Mouse (Mus musculus) adrenal gland, postnatal 36 days (tissue): ENCODE results near the gene Ttll5. TPM values are rescaled to one million over a fixed set of nuclear protein-coding genes. Genes with fewer than 3 reads are reported as not detected.

Experiments used
- DNase-seq, 2 experiments: peaks; one replicate each; pipeline ENCODE4 v3.0.0; 2021; ENCODE audit warnings: mixed read lengths in 1 of 2
- total RNA-seq, 2 experiments: library from RNA; stranded (reverse); gene quantifications; 2 replicates each; pipeline ENCODE4 v1.2.3; 2021

Ttll5 gene
- total RNA-seq, 2 experiments from 2014 or later = 17.3 to 29.2 TPM

DNA sequence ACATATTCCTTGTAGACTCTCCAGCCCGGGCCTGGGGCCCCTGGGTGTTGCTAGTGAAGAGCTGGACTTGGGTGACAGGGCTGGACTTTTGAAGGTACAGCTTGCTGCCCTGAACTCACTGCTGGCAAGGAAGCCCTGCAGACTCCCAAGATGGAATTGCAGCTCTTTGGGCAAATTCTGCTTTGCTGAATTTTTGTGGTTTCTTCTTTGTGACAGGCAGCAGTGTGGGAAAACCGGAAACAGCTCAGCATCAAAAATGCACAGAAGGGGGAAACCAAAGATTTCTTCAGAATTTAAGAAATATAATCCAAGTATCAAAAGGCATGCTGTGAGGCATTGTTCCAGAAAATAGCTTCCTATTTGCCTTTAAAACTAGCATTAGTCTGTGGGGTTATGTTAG lies 189.7 kb downstream of the Ttll5 start:
- DNase-seq = no peak

DNA sequence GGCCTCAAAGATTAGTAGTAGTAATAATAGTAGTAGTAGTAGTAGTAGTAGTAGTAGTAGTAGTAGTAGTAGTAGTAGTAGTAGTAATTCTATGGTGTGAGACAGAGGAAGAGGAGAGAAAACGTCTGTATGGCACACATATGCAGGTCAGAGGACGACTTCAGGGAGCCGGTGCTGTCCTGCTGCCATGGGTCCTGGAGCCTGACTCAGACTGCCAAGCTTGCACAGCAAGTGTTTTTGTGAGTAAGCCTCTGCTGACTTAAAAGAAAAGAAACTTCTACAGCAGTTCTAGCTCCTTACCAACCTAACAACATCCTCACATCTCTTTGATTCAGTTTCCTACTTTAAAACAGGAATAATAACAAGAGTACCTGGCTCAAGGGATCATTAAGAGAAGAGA lies 190.2 kb downstream of the Ttll5 start:
- no peak for DNase-seq

GRCm38 (mm10) chr12:86015114-86015513 lies 190.7 kb downstream of the Ttll5 start:
- DNase-seq = no peak

DNA sequence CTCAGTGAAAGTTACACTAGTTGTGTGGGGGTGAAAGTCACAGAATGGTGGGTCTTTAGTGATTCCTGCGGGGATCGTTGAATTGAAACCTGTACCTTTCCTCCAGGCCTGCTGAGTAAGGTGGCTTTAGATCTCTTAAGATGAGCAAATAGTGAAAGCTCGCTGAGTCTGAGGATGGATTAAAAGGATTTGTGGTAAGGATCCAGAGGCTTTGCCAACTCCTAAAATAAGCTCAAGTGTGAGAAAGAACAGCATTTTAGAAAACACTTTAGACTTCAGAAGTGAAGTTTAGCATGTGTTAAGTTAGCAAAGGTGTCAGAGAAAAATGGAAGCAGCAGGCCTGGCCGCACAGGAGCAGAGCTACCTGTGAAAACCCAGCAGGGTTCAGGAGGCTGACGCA lies 192.9 kb downstream of the Ttll5 start:
- DNase-seq = no peak

GRCm38 (mm10) chr12:86021583-86021982 lies 197.1 kb downstream of the Ttll5 start:
- no peak for DNase-seq

GRCm38 (mm10) chr12:86022282-86022984 lies 198.0 kb downstream of the Ttll5 start:
- DNase-seq = no peak

GRCm38 (mm10) chr12:86023081-86023871 lies 198.8 kb downstream of the Ttll5 start:
- peak in 1 of 2 experiments; percentile 32 for DNase-seq

GRCm38 (mm10) chr12:86024426-86024825 lies 200.0 kb downstream of the Ttll5 start:
- DNase-seq = peak; percentile 37 to 43

DNA sequence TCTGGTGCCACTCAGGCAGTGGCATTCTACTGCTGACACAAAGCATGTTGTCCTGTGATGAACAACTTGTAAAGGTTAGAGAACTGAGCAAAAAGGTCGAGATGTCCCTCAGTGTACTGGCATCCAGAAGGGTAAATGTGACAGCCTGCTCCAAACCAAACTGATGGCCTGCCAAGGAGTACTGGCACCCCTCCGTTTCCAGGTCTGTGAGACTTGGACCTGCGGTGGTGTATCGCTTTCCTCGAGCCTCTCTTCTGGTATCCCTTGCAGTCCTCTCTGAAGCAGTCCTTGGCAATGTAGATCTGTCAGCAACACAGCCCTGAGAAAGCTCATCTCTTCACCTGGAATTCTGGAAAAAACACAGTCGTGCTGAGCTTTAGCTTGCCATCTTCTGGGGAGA lies 201.0 kb downstream of the Ttll5 start:
- no peak for DNase-seq

- peak in 1 of 2 experiments; percentile 5 for DNase-seq
Observed at GRCm38 (mm10) chr12:86027000-86027399, 202.5 kb downstream of the Ttll5 start.

- no peak for DNase-seq
Observed at GRCm38 (mm10) chr12:86027747-86028146, 203.3 kb downstream of the Ttll5 start.

DNA sequence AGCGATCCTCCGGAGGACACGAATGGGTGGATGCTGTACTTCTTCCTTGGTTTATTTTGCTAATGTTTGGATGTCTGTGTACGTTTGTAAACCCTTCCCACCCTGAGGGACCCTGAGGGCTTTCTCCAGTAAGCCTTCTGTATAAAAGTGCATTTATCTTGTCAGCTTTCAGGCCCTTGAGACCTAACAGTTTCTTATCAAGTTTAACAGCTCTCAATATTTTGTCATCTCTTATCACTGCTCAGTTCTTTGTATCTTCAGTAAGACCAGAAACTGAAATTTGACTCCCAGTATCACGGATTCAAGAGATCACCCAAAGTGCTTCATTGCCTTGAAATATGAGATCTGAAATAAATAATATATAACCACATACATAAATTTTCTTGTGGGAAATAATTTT lies 206.5 kb downstream of the Ttll5 start:
- DNase-seq = no peak

DNA sequence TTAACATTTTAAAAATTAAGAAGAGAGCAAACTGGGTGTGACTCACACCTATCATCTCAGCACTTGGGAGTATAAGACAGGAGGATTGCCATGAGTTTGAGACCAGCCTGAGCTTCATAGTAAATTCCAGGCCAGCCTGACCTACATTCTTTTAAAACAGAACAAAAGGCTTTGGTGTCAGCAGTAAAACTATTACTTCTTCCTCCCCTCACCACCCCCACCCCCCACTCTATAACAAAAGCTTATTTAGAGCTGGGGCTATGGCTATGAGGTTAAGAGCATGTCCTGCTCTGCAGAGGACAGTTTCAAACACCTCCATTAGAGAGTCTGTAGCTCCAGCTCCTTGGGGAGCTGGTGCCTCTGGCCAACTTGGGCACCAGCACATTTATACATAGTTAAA lies 211.1 kb downstream of the Ttll5 start:
- DNase-seq = no peak

- DNase-seq = no peak
Observed at GRCm38 (mm10) chr12:86036368-86037166, 212.1 kb downstream of the Ttll5 start.

GRCm38 (mm10) chr12:86037235-86037921 lies 212.9 kb downstream of the Ttll5 start:
- DNase-seq = peak; percentile 8 to 16

DNA sequence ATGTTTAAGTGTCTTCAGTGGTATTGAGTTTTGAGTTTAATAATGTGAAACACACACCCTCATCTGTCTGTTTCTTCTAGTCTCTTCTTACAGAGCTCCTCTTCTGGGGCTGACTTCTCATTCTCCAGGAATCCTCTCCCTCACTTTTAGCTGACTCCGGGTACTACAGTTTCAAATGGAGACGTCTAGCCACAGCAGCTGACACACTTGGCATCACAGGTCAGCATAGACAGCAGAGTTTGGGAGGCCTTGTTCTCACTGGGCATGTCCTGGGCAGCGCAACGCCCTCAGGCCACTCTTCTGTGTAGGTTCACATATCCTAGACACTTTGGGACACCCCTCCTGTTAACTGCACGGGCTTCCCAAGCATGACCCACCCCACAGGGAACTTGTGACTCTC lies 214.6 kb downstream of the Ttll5 start:
- no peak for DNase-seq

DNA sequence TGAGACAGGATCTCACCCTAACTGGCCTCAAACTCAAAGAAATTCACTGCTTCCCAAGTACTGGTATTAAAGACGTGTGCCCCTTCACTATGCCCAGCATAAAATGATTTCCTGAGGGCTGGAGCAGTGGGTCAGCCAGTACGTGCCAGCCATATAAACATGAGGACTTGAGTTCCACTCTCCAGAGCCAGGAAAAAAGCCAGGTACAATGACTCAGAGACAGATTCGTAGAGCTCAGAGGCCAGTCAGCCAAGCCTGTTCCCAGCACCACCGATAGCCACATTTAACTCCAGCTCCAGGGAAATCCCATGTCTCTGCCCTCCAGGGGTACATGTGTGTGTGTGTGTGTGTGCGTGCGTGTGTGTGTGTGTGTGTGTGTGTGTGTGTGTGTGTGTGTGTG lies 215.3 kb downstream of the Ttll5 start:
- no peak for DNase-seq

- no peak for DNase-seq
Observed at GRCm38 (mm10) chr12:86046141-86046540, 221.7 kb downstream of the Ttll5 start.

GRCm38 (mm10) chr12:86046776-86047175 lies 222.3 kb downstream of the Ttll5 start:
- no peak for DNase-seq

GRCm38 (mm10) chr12:86047376-86047775 lies 222.9 kb downstream of the Ttll5 start:
- no peak for DNase-seq

DNA sequence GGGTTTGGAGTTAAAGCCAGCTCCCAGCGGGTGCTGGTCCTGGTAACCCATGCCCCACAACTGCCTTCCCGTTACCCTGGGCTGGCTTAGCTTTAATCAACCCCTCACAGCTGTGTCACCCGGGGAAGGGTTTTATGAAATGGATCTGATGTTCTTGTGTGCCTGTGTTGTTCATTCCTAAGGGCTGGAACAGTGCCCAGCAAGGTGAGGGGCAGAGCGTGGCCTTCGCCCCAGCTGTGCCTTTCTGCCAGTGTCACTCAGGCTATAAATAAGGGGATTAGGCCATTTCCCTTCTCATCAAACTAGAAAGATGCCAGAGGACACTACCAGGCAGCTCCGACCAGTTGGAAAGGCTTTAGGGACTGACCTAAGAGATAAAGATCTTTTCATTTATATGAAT lies 225.4 kb downstream of the Ttll5 start:
- DNase-seq = no peak

DNA sequence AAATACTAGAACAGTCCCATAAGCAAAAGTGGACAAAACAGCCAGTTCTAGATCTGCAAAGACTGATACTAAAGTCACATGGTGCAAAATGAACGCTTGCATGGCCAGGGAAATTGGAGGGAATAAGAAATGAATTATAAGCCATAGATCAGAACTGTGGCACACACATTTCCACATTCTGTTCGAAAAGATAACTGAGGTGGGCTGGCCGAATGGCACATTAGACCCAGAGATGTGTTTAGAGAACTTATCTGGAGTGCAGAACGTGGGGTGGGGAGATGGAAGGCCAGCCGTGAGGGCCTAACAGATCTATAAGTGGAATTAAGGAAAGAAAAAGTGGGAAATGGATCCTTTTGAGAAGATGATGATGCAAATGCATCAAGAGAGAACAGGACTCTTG lies 227.0 kb downstream of the Ttll5 start:
- DNase-seq = no peak
